Mouse (Mus musculus) layer of hippocampus, adult 9-10 months (tissue): ENCODE data around the gene Arhgef25.
"Not testable (repeated sequence)": the region's sequence is repeated elsewhere in the genome, so short reads cannot be mapped to it uniquely, and the experiment has no call there.

Experiments used
- DNase-seq: peaks from one replicate; pipeline ENCODE4 v3.0.0; 2022; ENCODE audit warnings: low spot score

Arhgef25 gene

GRCm38 (mm10) chr10:127138328-127139141, 51.3 kb downstream of the Arhgef25 start:
- DNase-seq: no peak

- DNase-seq: no peak
Observed at GRCm38 (mm10) chr10:127137896-127138295, 52.0 kb downstream of the Arhgef25 start.

- no peak for DNase-seq
Observed at GRCm38 (mm10) chr10:127136510-127136909, 53.4 kb downstream of the Arhgef25 start.

GRCm38 (mm10) chr10:127135118-127135836, 54.6 kb downstream of the Arhgef25 start:
- no peak for DNase-seq

- not testable (repeated sequence) for DNase-seq
Observed at GRCm38 (mm10) chr10:127134394-127135035, 55.4 kb downstream of the Arhgef25 start.
